Mouse (Mus musculus): ENCODE data around the gene Cd8a.
"Not testable (repeated sequence)": the region's sequence is repeated elsewhere in the genome, so short reads cannot be mapped to it uniquely, and the experiment has no call there.

The Cd8a gene

GRCm38 (mm10) chr6:71373249-71373775, at the start of gene Cd8a:
Gene Cd8a, plus strand, starts transcription at chr6:71373427.
- DNase-seq (ENCODE audit: extremely low read depth, insufficient read length, low spot score) = peak; percentile 4

GRCm38 (mm10) chr6:71324816-71325215, 48.4 kb upstream of the Cd8a start:
- no peak for DNase-seq (ENCODE audit: extremely low read depth, insufficient read length, low spot score)

- no peak for DNase-seq (ENCODE audit: extremely low read depth, insufficient read length, low spot score)
Measured at GRCm38 (mm10) chr6:71329881-71330280, 43.3 kb upstream of the Cd8a start.

GRCm38 (mm10) chr6:71330486-71330885, 42.7 kb upstream of the Cd8a start:
- DNase-seq (ENCODE audit: extremely low read depth, insufficient read length, low spot score) = no peak

- not testable (repeated sequence) for DNase-seq (ENCODE audit: extremely low read depth, insufficient read length, low spot score)
Measured at GRCm38 (mm10) chr6:71331491-71331890, 41.7 kb upstream of the Cd8a start.

- DNase-seq (ENCODE audit: extremely low read depth, insufficient read length, low spot score) = no peak
Measured at GRCm38 (mm10) chr6:71332236-71332965, 40.8 kb upstream of the Cd8a start.

GRCm38 (mm10) chr6:71333031-71333430, 40.2 kb upstream of the Cd8a start:
- DNase-seq (ENCODE audit: extremely low read depth, insufficient read length, low spot score) = no peak

GRCm38 (mm10) chr6:71333578-71334273, 39.5 kb upstream of the Cd8a start:
- no peak for DNase-seq (ENCODE audit: extremely low read depth, insufficient read length, low spot score)

GRCm38 (mm10) chr6:71337666-71338065, 35.6 kb upstream of the Cd8a start:
- DNase-seq (ENCODE audit: extremely low read depth, insufficient read length, low spot score) = no peak

GRCm38 (mm10) chr6:71338941-71339340, 34.3 kb upstream of the Cd8a start:
- no peak for DNase-seq (ENCODE audit: extremely low read depth, insufficient read length, low spot score)

- no peak for DNase-seq (ENCODE audit: extremely low read depth, insufficient read length, low spot score)
Measured at GRCm38 (mm10) chr6:71339351-71339750, 33.9 kb upstream of the Cd8a start.

GRCm38 (mm10) chr6:71341179-71341578, 32.0 kb upstream of the Cd8a start:
- no peak for DNase-seq (ENCODE audit: extremely low read depth, insufficient read length, low spot score)

- no peak for DNase-seq (ENCODE audit: extremely low read depth, insufficient read length, low spot score)
Measured at GRCm38 (mm10) chr6:71348006-71348405, 25.2 kb upstream of the Cd8a start.

GRCm38 (mm10) chr6:71351201-71351600, 22.0 kb upstream of the Cd8a start:
- DNase-seq (ENCODE audit: extremely low read depth, insufficient read length, low spot score) = no peak

- DNase-seq (ENCODE audit: extremely low read depth, insufficient read length, low spot score) = no peak
Measured at GRCm38 (mm10) chr6:71352201-71352600, 21.0 kb upstream of the Cd8a start.

- no peak for DNase-seq (ENCODE audit: extremely low read depth, insufficient read length, low spot score)
Measured at GRCm38 (mm10) chr6:71352866-71353427, 20.3 kb upstream of the Cd8a start.

GRCm38 (mm10) chr6:71353722-71354121, 19.5 kb upstream of the Cd8a start:
- DNase-seq (ENCODE audit: extremely low read depth, insufficient read length, low spot score) = no peak

- DNase-seq (ENCODE audit: extremely low read depth, insufficient read length, low spot score) = no peak
Measured at GRCm38 (mm10) chr6:71357493-71357892, 15.7 kb upstream of the Cd8a start.

GRCm38 (mm10) chr6:71360221-71360620, 13.0 kb upstream of the Cd8a start:
- no peak for DNase-seq (ENCODE audit: extremely low read depth, insufficient read length, low spot score)

GRCm38 (mm10) chr6:71360751-71361150, 12.5 kb upstream of the Cd8a start:
- DNase-seq (ENCODE audit: extremely low read depth, insufficient read length, low spot score) = no peak

GRCm38 (mm10) chr6:71361156-71361670, 12.0 kb upstream of the Cd8a start:
- DNase-seq (ENCODE audit: extremely low read depth, insufficient read length, low spot score) = no peak
